Mouse (Mus musculus): ENCODE measurements around the gene Thtpa. TPM values are rescaled to one million over a fixed set of nuclear protein-coding genes. Genes with fewer than 3 reads are reported as not detected.

Thtpa gene
- polyA plus RNA-seq, 1 experiment from 2014 or later: 27.7 TPM

DNA sequence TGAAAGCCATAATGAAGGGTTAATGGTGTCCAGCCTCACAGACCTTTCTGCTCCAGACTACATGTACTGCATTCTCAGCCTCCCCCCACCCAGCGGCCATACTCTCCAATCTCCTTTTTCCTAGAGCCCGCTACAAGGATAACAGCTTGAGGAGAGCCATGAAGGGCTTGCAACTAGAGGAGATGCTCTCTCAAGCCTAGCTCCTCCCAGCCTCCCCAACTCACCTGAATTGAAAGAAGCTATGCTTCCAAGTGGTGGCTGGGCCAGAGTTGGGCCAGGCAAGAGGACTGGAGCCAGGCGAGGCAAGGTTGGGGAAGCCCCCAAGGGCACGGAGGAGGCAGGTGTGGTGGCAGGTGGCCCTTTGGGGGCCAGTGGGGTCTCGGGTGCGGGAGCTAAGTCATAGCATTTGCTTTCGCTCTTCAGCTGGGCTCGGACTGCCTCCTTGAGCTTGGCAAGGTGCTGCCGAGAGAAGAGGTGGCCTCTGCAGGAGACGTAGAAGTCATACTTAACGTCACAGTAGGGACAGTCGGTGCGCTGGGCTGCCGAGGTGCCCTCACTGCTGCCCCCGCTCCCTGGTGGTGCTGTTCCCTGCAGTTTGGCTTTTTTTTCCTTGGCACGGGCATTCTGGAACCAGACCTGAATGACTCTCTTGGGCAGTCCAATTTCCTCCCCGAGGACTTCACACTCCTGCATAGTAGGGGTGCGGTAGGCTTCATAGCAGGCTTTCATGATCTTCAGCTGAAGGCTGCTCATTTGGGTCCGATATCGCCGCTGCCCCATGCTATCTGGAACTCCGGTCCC lies 30.8 kb upstream of the Thtpa start:
- peak overlapping the region; percentile 23; the same call in 1 of the 2 replicates for H3K27ac ChIP-seq
- peaks cover 67% of the 10 kb centered on the region for H3K36me3 ChIP-seq
- WGBS: 87% methylated on average over 22 of the region's 22 CpGs

GRCm38 (mm10) chr14:55064481-55065370 lies 29.9 kb upstream of the Thtpa start:
- no peak for ATAC-seq (ENCODE audit: low FRiP score)
- H3K4me3 ChIP-seq: no peak overlapping the region
- H3K27me3 ChIP-seq: no peaks in the 10 kb centered on the region
- H3K4me1 ChIP-seq: peaks cover 23% of the 10 kb centered on the region
- no peak overlapping the region for H3K9ac ChIP-seq
- H3K9me3 ChIP-seq (replicated peaks): no peaks in the 10 kb centered on the region
- 74% methylated on average over 35 of the region's 35 CpGs for WGBS
- H3K36me3 ChIP-seq: peaks cover 76% of the 10 kb centered on the region
- no peak overlapping the region for H3K27ac ChIP-seq
- no peak overlapping the region for H3K4me2 ChIP-seq (replicated peaks)

More for the DNA sequence above, 30.8 kb upstream of the Thtpa start:
- Histone ChIP-seq H3K9ac (no peak overlapping the region), H3K27me3 (no peaks in the 10 kb centered on the region), H3K9me3 (replicated peaks) (no peaks in the 10 kb centered on the region), H3K4me1 (peaks cover 23% of the 10 kb centered on the region), H3K4me2 (replicated peaks) (no peak overlapping the region), H3K4me3 (no peak overlapping the region)
- ATAC-seq (ENCODE audit: low FRiP score): no peak

DNA sequence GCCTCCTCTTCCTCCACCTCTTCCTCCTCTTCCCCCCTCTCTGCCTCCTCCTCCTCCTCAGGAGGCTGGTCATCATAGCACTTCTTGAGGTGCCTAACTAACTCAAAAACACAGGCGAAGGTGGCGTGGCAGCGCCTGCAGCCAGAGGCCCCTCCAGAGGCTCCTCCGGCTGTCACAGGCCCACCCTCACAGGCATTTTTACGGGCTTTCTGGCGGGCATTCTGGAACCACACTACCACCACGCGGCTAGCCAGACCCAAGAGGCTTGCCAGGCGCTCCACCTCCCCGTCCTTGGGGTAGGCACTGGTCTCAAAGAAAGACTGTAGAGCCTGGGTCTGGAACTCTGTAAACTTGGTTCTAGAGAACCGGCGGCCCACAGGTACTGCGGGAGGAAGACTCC lies 29.2 kb upstream of the Thtpa start:
- WGBS: 86% methylated on average over 13 of the region's 13 CpGs

DNA sequence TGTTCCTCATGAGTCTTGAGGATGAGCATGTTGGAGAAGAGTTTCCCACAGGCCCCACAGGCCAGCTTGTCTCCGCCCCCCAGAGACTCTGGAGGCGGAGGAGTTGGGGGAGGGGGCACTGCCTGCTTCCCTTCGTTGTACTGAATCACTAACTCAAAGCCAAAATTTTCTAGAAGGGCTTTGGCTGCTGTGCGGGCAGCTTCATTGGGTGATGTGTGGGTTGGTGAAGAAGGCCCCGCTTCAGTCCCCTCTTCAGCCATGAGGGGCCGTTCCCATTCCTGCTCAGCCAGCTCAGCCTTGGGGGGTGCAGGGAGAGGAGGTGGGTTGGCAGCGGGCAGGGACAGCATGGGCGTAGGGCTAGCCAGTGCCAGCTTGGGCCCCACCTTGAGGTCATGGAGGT lies 28.5 kb upstream of the Thtpa start:
- no peak overlapping the region for H3K9ac ChIP-seq
- no peaks in the 10 kb centered on the region for H3K27me3 ChIP-seq
- peaks cover 89% of the 10 kb centered on the region for H3K36me3 ChIP-seq
- no peak overlapping the region for H3K4me2 ChIP-seq (replicated peaks)
- no peak for ATAC-seq (ENCODE audit: low FRiP score)
- peaks cover 21% of the 10 kb centered on the region for H3K4me1 ChIP-seq
- no peak overlapping the region for H3K4me3 ChIP-seq
- WGBS: 88% methylated on average over 8 of the region's 8 CpGs
- no peaks in the 10 kb centered on the region for H3K9me3 ChIP-seq (replicated peaks)
- H3K27ac ChIP-seq: no peak overlapping the region

More for the DNA sequence above, 29.2 kb upstream of the Thtpa start:
- H3K9me3 ChIP-seq (replicated peaks): no peaks in the 10 kb centered on the region
- ATAC-seq (ENCODE audit: low FRiP score): no peak
- H3K4me3 ChIP-seq: no peak overlapping the region
- no peaks in the 10 kb centered on the region for H3K27me3 ChIP-seq
- H3K36me3 ChIP-seq: peaks cover 82% of the 10 kb centered on the region
- H3K4me1 ChIP-seq: peaks cover 23% of the 10 kb centered on the region
- H3K4me2 ChIP-seq (replicated peaks): no peak overlapping the region
- no peak overlapping the region for H3K27ac ChIP-seq
- no peak overlapping the region for H3K9ac ChIP-seq

GRCm38 (mm10) chr14:55071756-55072155 lies 22.8 kb upstream of the Thtpa start:
- WGBS: 29% methylated on average over 19 of the region's 19 CpGs
- H3K4me3 ChIP-seq: no peak overlapping the region
- H3K27ac ChIP-seq: 0 out of 2 replicates have a peak overlapping the region, but pooled peaks have one; percentile 1

DNA sequence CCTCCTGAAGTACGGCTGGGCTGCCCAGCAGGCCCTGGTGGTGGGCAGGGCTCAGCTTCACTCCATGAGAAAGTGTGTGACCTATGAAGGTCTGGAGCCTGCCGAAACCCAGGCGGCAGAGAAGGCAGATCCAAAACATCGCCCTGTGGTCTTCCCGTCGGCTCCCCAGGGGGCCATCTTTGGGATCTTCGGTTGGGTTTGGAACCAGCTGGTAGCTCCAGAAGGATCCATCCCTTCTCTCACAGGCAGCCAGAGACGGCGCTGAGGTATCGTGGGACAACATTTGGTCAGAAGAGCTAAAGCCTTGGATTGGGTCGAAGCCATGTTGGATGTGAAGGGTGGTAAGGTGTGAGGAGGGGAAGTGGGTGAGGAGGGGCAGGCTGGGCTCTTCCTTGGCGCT lies 20.2 kb upstream of the Thtpa start:
- Histone ChIP-seq H3K27me3 (peaks cover 16% of the 10 kb centered on the region; the same call in 1 of the 2 replicates), H3K4me2 (replicated peaks) (no peak overlapping the region), H3K36me3 (peaks cover 56% of the 10 kb centered on the region), H3K9me3 (replicated peaks) (no peaks in the 10 kb centered on the region), H3K9ac (no peak overlapping the region), H3K4me1 (peaks cover 45% of the 10 kb centered on the region), H3K27ac (no peak overlapping the region), H3K4me3 (no peak overlapping the region)
- 96% methylated on average over 12 of the region's 12 CpGs for WGBS
- no peak for ATAC-seq (ENCODE audit: low FRiP score)

More at GRCm38 (mm10) chr14:55071756-55072155, 22.8 kb upstream of the Thtpa start:
- H3K9ac ChIP-seq: 0 out of 2 replicates have a peak overlapping the region, but pooled peaks have one; percentile 5
- peak overlapping the region; percentile 11; the same call in 1 of the 2 replicates for H3K4me2 ChIP-seq (replicated peaks)
- 0 out of 2 replicates have a peak, but pooled peaks cover 3% of the 10 kb centered on the region for H3K27me3 ChIP-seq
- no peak for ATAC-seq (ENCODE audit: low FRiP score)
- H3K36me3 ChIP-seq: peaks cover 82% of the 10 kb centered on the region
- H3K4me1 ChIP-seq: peaks cover 21% of the 10 kb centered on the region
- no peaks in the 10 kb centered on the region for H3K9me3 ChIP-seq (replicated peaks)

GRCm38 (mm10) chr14:55076224-55076623 lies 18.4 kb upstream of the Thtpa start:
- Histone ChIP-seq H3K36me3 (peaks cover 38% of the 10 kb centered on the region), H3K9ac (no peak overlapping the region), H3K9me3 (replicated peaks) (no peaks in the 10 kb centered on the region), H3K4me2 (replicated peaks) (no peak overlapping the region), H3K27me3 (peaks cover 16% of the 10 kb centered on the region; the same call in 1 of the 2 replicates), H3K27ac (no peak overlapping the region), H3K4me1 (peaks cover 53% of the 10 kb centered on the region), H3K4me3 (no peak overlapping the region)
- no peak for ATAC-seq (ENCODE audit: low FRiP score)
- WGBS: 70% methylated on average over 6 of the region's 6 CpGs

- H3K27ac ChIP-seq: 0 out of 2 replicates have a peak overlapping the region, but pooled peaks have one; percentile 90
- H3K4me2 ChIP-seq (replicated peaks): no peak overlapping the region
- H3K9ac ChIP-seq: 0 out of 2 replicates have a peak overlapping the region, but pooled peaks have one; percentile 1
- peaks cover 16% of the 10 kb centered on the region; the same call in 1 of the 2 replicates for H3K27me3 ChIP-seq
- WGBS: 57% methylated on average over 3 of the region's 3 CpGs
- ATAC-seq (ENCODE audit: low FRiP score): no peak
- H3K36me3 ChIP-seq: peaks cover 30% of the 10 kb centered on the region
- no peak overlapping the region for H3K4me3 ChIP-seq
- H3K9me3 ChIP-seq (replicated peaks): no peaks in the 10 kb centered on the region
- peaks cover 48% of the 10 kb centered on the region for H3K4me1 ChIP-seq
These were observed 17.6 kb upstream of the Thtpa start for GRCm38 (mm10) chr14:55076956-55077355.

- Histone ChIP-seq H3K9me3 (replicated peaks) (no peaks in the 10 kb centered on the region), H3K36me3 (peaks cover 23% of the 10 kb centered on the region), H3K27ac (peak overlapping the region; percentile 90), H3K27me3 (peaks cover 16% of the 10 kb centered on the region; the same call in 1 of the 2 replicates), H3K9ac (peak overlapping the region; percentile 45), H3K4me1 (peaks cover 41% of the 10 kb centered on the region), H3K4me3 (peak overlapping the region; percentile 8; the same call in 1 of the 2 replicates), H3K4me2 (replicated peaks) (peak overlapping the region; percentile 42)
- WGBS: 11% methylated on average over 15 of the region's 15 CpGs
- no peak for ATAC-seq (ENCODE audit: low FRiP score)
These were observed 16.9 kb upstream of the Thtpa start for GRCm38 (mm10) chr14:55077481-55078365.

DNA sequence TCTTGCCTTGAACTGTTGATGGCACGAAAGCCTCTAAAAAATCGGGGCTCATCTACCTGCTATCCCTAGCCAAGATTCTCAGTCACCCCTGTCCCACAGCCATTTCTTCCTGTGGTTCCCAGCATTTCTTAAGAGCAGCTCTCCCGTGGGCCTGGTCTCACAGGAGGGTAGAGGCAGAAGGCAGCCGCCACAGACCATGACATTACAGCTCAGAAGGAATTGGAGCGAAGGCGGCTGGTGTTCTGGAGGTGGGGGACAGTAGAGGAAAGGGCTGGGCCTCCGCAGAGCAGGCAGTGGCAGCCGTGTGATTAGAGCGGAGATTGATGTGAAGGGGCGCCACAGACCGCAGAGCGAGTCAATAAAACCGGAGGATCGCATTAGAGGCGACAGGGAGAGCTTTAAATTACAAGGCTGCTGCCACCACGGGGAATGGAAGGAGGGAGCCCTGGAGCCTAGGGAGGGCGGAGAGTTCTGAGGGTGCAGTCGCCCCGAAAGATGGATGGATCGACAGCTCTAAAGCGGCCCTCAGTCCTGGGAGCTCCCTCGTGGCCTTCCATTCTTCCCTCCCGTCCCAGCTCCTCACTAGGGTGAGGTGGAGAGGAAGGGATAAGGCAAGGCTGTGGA lies 16.1 kb upstream of the Thtpa start:
- Histone ChIP-seq H3K9me3 (replicated peaks) (no peaks in the 10 kb centered on the region), H3K36me3 (peaks cover 15% of the 10 kb centered on the region), H3K4me3 (peak overlapping the region; percentile 8; the same call in 1 of the 2 replicates), H3K4me2 (replicated peaks) (peak overlapping the region; percentile 42), H3K4me1 (peaks cover 36% of the 10 kb centered on the region), H3K27me3 (peaks cover 13% of the 10 kb centered on the region; the same call in 1 of the 2 replicates), H3K9ac (peak overlapping the region; percentile 45), H3K27ac (peak overlapping the region; percentile 90)
- 1% methylated on average over 23 of the region's 23 CpGs for WGBS
- ATAC-seq (ENCODE audit: low FRiP score): peak; percentile 82
